Mouse (Mus musculus) E14TG2a.4 (cell line): ENCODE data around the gene Gm49333.

ENCODE experiments used
- CTCF ChIP-seq: conservative IDR thresholded peaks from 2 replicates; pipeline ENCODE4 v1.5.1; 2014; ENCODE audit warnings: low read length
- NANOG ChIP-seq: IDR thresholded peaks from 2 replicates; pipeline ENCODE4 v1.6.1; 2014; ENCODE audit warnings: borderline replicate concordance, low read length, mixed read lengths
- POU5F1 ChIP-seq: IDR thresholded peaks from 2 replicates; pipeline ENCODE4 v1.6.1; 2014; ENCODE audit warnings: low read length, borderline replicate concordance

DNA sequence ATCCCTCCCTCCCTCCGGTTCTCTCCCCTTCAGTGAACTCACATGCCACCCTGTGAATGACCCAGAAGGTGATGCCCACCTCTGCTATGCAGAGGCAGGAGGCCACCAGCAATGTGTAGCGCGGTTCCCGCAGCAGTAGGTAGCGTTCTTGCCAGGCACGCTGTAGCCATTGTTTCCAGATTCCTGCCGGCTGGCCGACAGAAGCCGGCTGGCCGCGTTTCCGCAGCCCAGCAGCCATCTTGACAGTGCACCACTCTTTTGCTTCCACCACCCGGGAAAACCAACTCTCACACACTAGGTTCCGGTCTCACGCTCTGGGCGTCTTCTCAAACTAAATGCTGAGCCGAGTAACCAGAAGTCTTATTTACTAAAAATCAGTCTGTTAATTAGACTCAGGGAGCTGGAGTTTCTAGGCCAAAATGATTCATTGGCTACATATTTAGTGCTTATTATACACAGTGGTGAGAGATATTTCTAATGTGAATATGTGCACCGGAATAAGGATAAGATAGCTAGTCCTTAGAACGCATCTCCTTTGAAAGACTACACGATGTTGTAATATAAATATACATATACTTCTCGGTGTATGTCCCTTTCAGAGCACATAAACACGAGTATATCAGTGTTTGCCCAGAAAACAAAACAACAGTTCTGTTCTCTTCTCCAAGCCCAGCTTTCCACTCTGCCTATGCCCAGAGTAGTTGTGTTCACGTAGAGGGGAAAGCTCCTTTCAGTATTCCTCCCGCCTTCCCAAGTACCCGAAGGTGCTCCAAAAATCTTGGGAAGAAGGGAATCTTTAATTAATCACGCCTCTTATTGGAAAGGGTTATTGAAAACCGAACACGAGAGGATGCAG, 681 bp upstream of the Gm49333 start:
- TF ChIP-seq CTCF, result no peak
- no peak for TF ChIP-seq NANOG
- no peak for TF ChIP-seq POU5F1
